Mouse (Mus musculus) forebrain, embryonic 14.5 days (tissue): ENCODE measurements at regions not wholly inside any gene's neighbourhood (a gene's known extent, or its start where the extent isn't known, plus 50 kb on each side); places are given as distances from the start of the nearest gene placed in this dataset.

ENCODE experiments used
- ATAC-seq: fragments of 200-750 bp; cut with Nextera tagmentation; 2 replicates; pipeline ENCODE4 v1.8.0; 2017; ENCODE audit warnings: mild to moderate bottlenecking, moderate library complexity
- DNase-seq: peaks from one replicate; pipeline ENCODE4 v3.0.0-alpha.2; 2015; ENCODE audit warnings: low spot score
- H3K27ac ChIP-seq: fragments of 300-500 bp; sonication (generic); 2 replicates; pipeline ENCODE4 v1.5.1; 2014; ENCODE audit warnings: low read depth, mild to moderate bottlenecking, control low read depth, low read length, moderate library complexity
- H3K27me3 ChIP-seq: fragments of 300-500 bp; sonication (generic); replicated peaks from 2 replicates; pipeline ENCODE4 v1.6.1; 2014; ENCODE audit warnings: low read length, control low read depth, mixed read lengths; ENCODE audit not compliant: control insufficient read depth, insufficient read depth
- H3K36me3 ChIP-seq: fragments of 300-500 bp; sonication (generic); 2 replicates; pipeline ENCODE4 v1.6.1; 2014; ENCODE audit warnings: low read length, control low read depth; ENCODE audit not compliant: control insufficient read depth, insufficient read depth
- H3K4me1 ChIP-seq: fragments of 300-500 bp; sonication (generic); 2 replicates; pipeline ENCODE4 v1.6.1; 2014; ENCODE audit warnings: antibody characterized with exemption, low read length, control low read depth; ENCODE audit not compliant: control insufficient read depth, insufficient read depth
- H3K4me2 ChIP-seq: fragments of 300-500 bp; sonication (generic); 2 replicates; pipeline ENCODE4 v1.6.1; 2014; ENCODE audit warnings: mild to moderate bottlenecking, control low read depth, low read length
- H3K4me3 ChIP-seq: fragments of 300-500 bp; sonication (generic); 2 replicates; pipeline ENCODE4 v1.5.1; 2014; ENCODE audit warnings: low read depth, low read length, control low read depth
- H3K9ac ChIP-seq: fragments of 300-500 bp; sonication (generic); 2 replicates; pipeline ENCODE4 v1.6.1; 2014; ENCODE audit warnings: mild to moderate bottlenecking, low read length, control low read depth, moderate library complexity
- H3K9me3 ChIP-seq: fragments of 300-500 bp; sonication (generic); replicated peaks from 2 replicates; pipeline ENCODE4 v1.6.1; 2016; ENCODE audit warnings: low read length, control low read depth, mixed read lengths; ENCODE audit not compliant: control insufficient read depth
- WGBS: fragments of 180-500 bp; shearing (Covaris S2); extraction: QIAGEN DNeasy Blood & Tissue Kit; methylation state at CpG from one replicate; pipeline ENCODE4 v1.1.7; 2014; 5-methylcytosine and 5-hydroxymethylcytosine counted together

GRCm38 (mm10) chr1:42628800-42629199, 66.8 kb upstream of the Pou3f3 start:
- no peaks in the 10 kb centered on the region for H3K9me3 ChIP-seq
- H3K4me2 ChIP-seq, result no peak overlapping the region
- H3K27ac ChIP-seq, result no peak overlapping the region

GRCm38 (mm10) chr1:42629465-42630261, 65.9 kb upstream of the Pou3f3 start:
- Histone ChIP-seq H3K27me3 (no peaks in the 10 kb centered on the region), H3K4me2 (peak overlapping the region; percentile 1; the same call in 1 of the 2 replicates), H3K4me1 (peaks cover 11% of the 10 kb centered on the region), H3K9me3 (no peaks in the 10 kb centered on the region), H3K27ac (0 out of 2 replicates have a peak overlapping the region, but pooled peaks have one; percentile 21), H3K9ac (no peak overlapping the region), H3K36me3 (no peaks in the 10 kb centered on the region), H3K4me3 (no peak overlapping the region)
- WGBS, result 20% methylated on average over 14 of the region's 14 CpGs
- peak; percentile 82 for DNase-seq
- peak; percentile 55 for ATAC-seq

More at GRCm38 (mm10) chr1:42628800-42629199, 66.8 kb upstream of the Pou3f3 start:
- 10% methylated on average over 12 of the region's 12 CpGs for WGBS
- Histone ChIP-seq H3K4me1 (peaks cover 11% of the 10 kb centered on the region), H3K4me3 (no peak overlapping the region), H3K9ac (no peak overlapping the region), H3K36me3 (no peaks in the 10 kb centered on the region), H3K27me3 (no peaks in the 10 kb centered on the region)
- DNase-seq (peak; percentile 43), ATAC-seq (no peak)

- ATAC-seq, result no peak
- Histone ChIP-seq H3K4me1 (peaks cover 5% of the 10 kb centered on the region), H3K9me3 (no peaks in the 10 kb centered on the region)
Measured at GRCm38 (mm10) chr1:42632286-42632685, 63.3 kb upstream of the Pou3f3 start.

GRCm38 (mm10) chr1:42636558-42636957, 59.0 kb upstream of the Pou3f3 start:
- Histone ChIP-seq H3K4me1 (no peaks in the 10 kb centered on the region; the same call in none of the 2 replicates), H3K4me2 (no peak overlapping the region), H3K4me3 (no peak overlapping the region), H3K36me3 (no peaks in the 10 kb centered on the region), H3K9ac (no peak overlapping the region), H3K9me3 (no peaks in the 10 kb centered on the region), H3K27me3 (no peaks in the 10 kb centered on the region), H3K27ac (no peak overlapping the region)
- no peak for ATAC-seq
- DNase-seq, result no peak
- WGBS, result 22% methylated on average over 5 of the region's 5 CpGs

More at GRCm38 (mm10) chr1:42632286-42632685, 63.3 kb upstream of the Pou3f3 start:
- DNase-seq, result no peak
- H3K27ac ChIP-seq, result no peak overlapping the region
- H3K27me3 ChIP-seq, result no peaks in the 10 kb centered on the region
- no peak overlapping the region for H3K4me3 ChIP-seq
- no peak overlapping the region for H3K4me2 ChIP-seq
- no peak overlapping the region for H3K9ac ChIP-seq
- H3K36me3 ChIP-seq, result no peaks in the 10 kb centered on the region
